Mouse (Mus musculus): ENCODE results near the gene Olfr1218. TPM values are rescaled to one million over a fixed set of nuclear protein-coding genes. Genes with fewer than 3 reads are reported as not detected.

The Olfr1218 gene
- not detected for total RNA-seq (2023)

GRCm38 (mm10) chr2:89061087-89061486 is at the start of gene Olfr1218:
TSS of gene Olfr1218 (minus strand) at chr2:89061187.

GRCm38 (mm10) chr2:89106735-89107134 is 45.7 kb upstream of the Olfr1218 start, which contains the start of gene Olfr1220:
TSS of gene Olfr1220 (minus strand) at chr2:89106835.

GRCm38 (mm10) chr2:89083413-89083812 is 22.4 kb upstream of the Olfr1218 start, which contains the start of gene Olfr1219:
TSS of gene Olfr1219 (minus strand) at chr2:89083513.

GRCm38 (mm10) chr2:89031965-89032364 is 29.0 kb downstream of the Olfr1218 start, which contains the start of gene Olfr1217:
TSS of gene Olfr1217 (minus strand) at chr2:89032065.

GRCm38 (mm10) chr2:89018240-89018639 is 42.7 kb downstream of the Olfr1218 start, which contains the start of gene Olfr1216:
TSS of gene Olfr1216 (minus strand) at chr2:89018340.

GRCm38 (mm10) chr2:89006873-89007272 is 54.1 kb downstream of the Olfr1218 start, which contains the start of gene Olfr1215:
TSS of gene Olfr1215 (minus strand) at chr2:89006973.

Other genes with a start within 250 kb of the Olfr1218 start
- not detected for gene Olfr1202, start 246.7 kb downstream of the Olfr1218 start, total RNA-seq (2023)
- gene Olfr1205, start 231.4 kb downstream of the Olfr1218 start, total RNA-seq (2023) = not detected
- gene Olfr1204, start 211.9 kb downstream of the Olfr1218 start, total RNA-seq (2023) = not detected
- gene Olfr1206, start 198.0 kb downstream of the Olfr1218 start, total RNA-seq (2023) = not detected
- not detected for gene Olfr1208, start 158.9 kb downstream of the Olfr1218 start, total RNA-seq (2023)
- not detected for gene Olfr1209, start 146.0 kb downstream of the Olfr1218 start, total RNA-seq (2023)
- not detected for gene Olfr1211, start 123.1 kb downstream of the Olfr1218 start, total RNA-seq (2023)
- gene Olfr1212, start 107.2 kb downstream of the Olfr1218 start, total RNA-seq (2023) = not detected
- not detected for gene Gm13762, start 80.9 kb downstream of the Olfr1218 start, total RNA-seq (2023)
- gene Olfr1214, start 68.5 kb downstream of the Olfr1218 start, total RNA-seq (2023) = not detected
- gene Olfr1215, start 54.2 kb downstream of the Olfr1218 start, total RNA-seq (2023) = not detected
- gene Olfr1216, start 42.8 kb downstream of the Olfr1218 start, total RNA-seq (2023) = not detected
- not detected for gene Olfr1217, start 29.1 kb downstream of the Olfr1218 start, total RNA-seq (2023)
- not detected for gene Olfr1219, start 22.3 kb upstream of the Olfr1218 start, total RNA-seq (2023)
- not detected for gene Olfr1220, start 45.6 kb upstream of the Olfr1218 start, total RNA-seq (2023)
- gene Olfr1221, start 56.1 kb upstream of the Olfr1218 start, total RNA-seq (2023) = not detected
- not detected for gene Olfr1222, start 71.9 kb upstream of the Olfr1218 start, total RNA-seq (2023)
- not detected for gene Olfr1223, start 90.4 kb upstream of the Olfr1218 start, total RNA-seq (2023)
- gene Olfr1224-ps1, start 102.9 kb upstream of the Olfr1218 start, total RNA-seq (2023) = not detected
- not detected for gene Olfr1225, start 113.5 kb upstream of the Olfr1218 start, total RNA-seq (2023)
- gene Olfr1226, start 138.9 kb upstream of the Olfr1218 start, total RNA-seq (2023) = not detected
- gene Olfr1228, start 192.9 kb upstream of the Olfr1218 start, total RNA-seq (2023) = not detected
- gene Olfr1229, start 226.8 kb upstream of the Olfr1218 start, total RNA-seq (2023) = not detected
- gene Olfr1230, start 236.1 kb upstream of the Olfr1218 start, total RNA-seq (2023) = not detected
- not detected for gene Olfr1231, start 245.9 kb upstream of the Olfr1218 start, total RNA-seq (2023)

All from CD4-positive naive resting alpha-beta T cell, adult 57 days (primary cell).